Mouse (Mus musculus) limb, embryonic 14.5 days (tissue): ENCODE data around the gene Dmrta2. TPM values are rescaled to one million over a fixed set of nuclear protein-coding genes. Genes with fewer than 3 reads are reported as not detected.

Experiments used
- ATAC-seq: fragments of 200-750 bp; cut with Nextera tagmentation; 2 replicates; pipeline ENCODE4 v1.8.0; 2017; ENCODE audit warnings: low read depth, moderate number of reproducible peaks, moderate TSS enrichment; ENCODE audit not compliant: low FRiP score
- DNase-seq: peaks from one replicate; pipeline ENCODE4 v3.0.0-alpha.2; 2015; ENCODE audit warnings: low spot score
- H3K27ac ChIP-seq: fragments of 300-500 bp; sonication (generic); replicated peaks from 2 replicates; pipeline ENCODE4 v1.5.1; 2014; ENCODE audit warnings: low read depth, mild to moderate bottlenecking, low read length, moderate library complexity, mixed read lengths
- H3K27me3 ChIP-seq: fragments of 300-500 bp; sonication (generic); 2 replicates; pipeline ENCODE4 v1.6.1; 2014; ENCODE audit warnings: low read length, mixed read lengths; ENCODE audit not compliant: control insufficient read depth, insufficient read depth
- H3K36me3 ChIP-seq: fragments of 300-500 bp; sonication (generic); 2 replicates; pipeline ENCODE4 v1.6.1; 2014; ENCODE audit warnings: mild to moderate bottlenecking, low read length, moderate library complexity, mixed read lengths; ENCODE audit not compliant: control insufficient read depth, insufficient read depth
- H3K4me1 ChIP-seq: fragments of 300-500 bp; sonication (generic); 2 replicates; pipeline ENCODE4 v1.6.1; 2014; ENCODE audit warnings: antibody characterized with exemption, low read length, mixed read lengths; ENCODE audit not compliant: control insufficient read depth, insufficient read depth
- H3K4me2 ChIP-seq: fragments of 300-500 bp; sonication (generic); replicated peaks from 2 replicates; pipeline ENCODE4 v1.6.1; 2014; ENCODE audit warnings: low read depth, mild to moderate bottlenecking, low read length, moderate library complexity; ENCODE audit not compliant: severe bottlenecking
- H3K4me3 ChIP-seq: fragments of 300-500 bp; sonication (generic); replicated peaks from 2 replicates; pipeline ENCODE4 v1.5.1; 2014; ENCODE audit warnings: low read length
- H3K9ac ChIP-seq: fragments of 300-500 bp; sonication (generic); 2 replicates; pipeline ENCODE4 v1.6.1; 2014; ENCODE audit warnings: mild to moderate bottlenecking, low read depth, low read length, moderate library complexity; ENCODE audit not compliant: severe bottlenecking
- H3K9me3 ChIP-seq: fragments of 300-500 bp; sonication (generic); 2 replicates; pipeline ENCODE4 v1.6.1; 2016; ENCODE audit warnings: low read length; ENCODE audit not compliant: control insufficient read depth
- POLR2A ChIP-seq: fragments of 200-500 bp; IDR thresholded peaks from 2 replicates; pipeline ENCODE4 v1.8.0; 2012; ENCODE audit warnings: inconsistent platforms, mild to moderate bottlenecking, moderate library complexity, borderline replicate concordance; ENCODE audit not compliant: insufficient read depth, insufficient read length; ENCODE audit errors: extremely low read depth
- WGBS: fragments of 180-500 bp; shearing (Covaris S2); extraction: QIAGEN DNeasy Blood & Tissue Kit; methylation state at CpG from one replicate; pipeline ENCODE4 v1.1.7; 2014; 5-methylcytosine and 5-hydroxymethylcytosine counted together
- polyA plus RNA-seq, 2 experiments: library from polyadenylated mRNA; depleted of rRNA in 1 of 2; stranded (reverse) in 1 of 2; unstranded in 1 of 2; fragments of >200 nt; fragmentation: Nextera tagmentation in 1 of 2; extraction: Ambion mirVana in 1 of 2; gene quantifications; 2 replicates each; pipeline versions ENCODE4 v1.2.1 to v1.2.3; 2012 to 2014

Gene Dmrta2
- polyA plus RNA-seq, 2 experiments = 0.82 TPM; not detected in 1

DNA sequence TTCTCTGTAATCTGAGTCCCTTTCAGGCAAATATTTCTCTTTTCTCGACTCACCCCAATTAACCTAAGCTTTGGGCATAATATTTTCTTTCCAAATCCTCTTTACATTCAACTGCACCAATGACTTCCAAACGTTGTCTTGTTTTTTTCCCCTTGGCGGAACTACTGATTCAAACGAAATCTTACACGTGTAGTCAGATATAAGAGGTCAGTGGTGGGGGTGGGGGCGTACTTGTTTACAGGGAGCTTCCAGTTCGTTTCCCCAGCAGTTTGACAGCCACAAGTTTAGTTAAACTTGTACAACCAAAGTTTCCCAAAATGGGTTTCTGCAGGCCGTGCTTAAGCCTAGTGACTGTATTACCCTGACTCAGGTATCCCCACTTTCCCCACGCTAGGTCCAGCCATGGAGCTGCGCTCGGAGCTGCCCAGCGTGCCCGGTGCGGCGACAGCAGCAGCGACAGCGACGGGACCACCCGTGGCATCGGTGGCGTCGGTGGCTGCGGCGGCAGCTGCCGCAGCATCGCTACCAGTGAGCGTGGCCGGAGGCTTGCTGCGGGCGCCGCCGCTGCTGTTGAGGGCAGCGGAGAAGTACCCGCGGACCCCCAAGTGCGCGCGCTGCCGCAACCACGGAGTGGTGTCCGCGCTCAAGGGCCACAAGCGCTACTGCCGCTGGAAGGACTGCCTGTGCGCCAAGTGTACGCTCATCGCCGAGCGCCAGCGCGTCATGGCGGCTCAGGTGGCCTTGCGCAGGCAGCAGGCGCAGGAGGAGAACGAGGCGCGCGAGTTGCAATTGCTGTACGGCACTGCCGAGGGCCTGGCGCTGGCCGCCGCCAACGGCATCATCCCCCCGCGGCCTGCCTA lies 1.8 kb downstream of the Dmrta2 start:
- under 1% methylated on average over 54 of the region's 66 CpGs for WGBS
- peaks cover 28% of the 10 kb centered on the region for H3K4me1 ChIP-seq
- H3K27ac ChIP-seq = no peak overlapping the region
- no peaks in the 10 kb centered on the region for H3K9me3 ChIP-seq
- no peak for TF ChIP-seq POLR2A
- H3K27me3 ChIP-seq = peaks cover 99% of the 10 kb centered on the region
- no peak overlapping the region for H3K9ac ChIP-seq
- H3K4me2 ChIP-seq = peak overlapping the region; percentile 34
- no peaks in the 10 kb centered on the region for H3K36me3 ChIP-seq
- DNase-seq (no peak), ATAC-seq (no peak)
- peak overlapping the region; percentile 26 for H3K4me3 ChIP-seq

DNA sequence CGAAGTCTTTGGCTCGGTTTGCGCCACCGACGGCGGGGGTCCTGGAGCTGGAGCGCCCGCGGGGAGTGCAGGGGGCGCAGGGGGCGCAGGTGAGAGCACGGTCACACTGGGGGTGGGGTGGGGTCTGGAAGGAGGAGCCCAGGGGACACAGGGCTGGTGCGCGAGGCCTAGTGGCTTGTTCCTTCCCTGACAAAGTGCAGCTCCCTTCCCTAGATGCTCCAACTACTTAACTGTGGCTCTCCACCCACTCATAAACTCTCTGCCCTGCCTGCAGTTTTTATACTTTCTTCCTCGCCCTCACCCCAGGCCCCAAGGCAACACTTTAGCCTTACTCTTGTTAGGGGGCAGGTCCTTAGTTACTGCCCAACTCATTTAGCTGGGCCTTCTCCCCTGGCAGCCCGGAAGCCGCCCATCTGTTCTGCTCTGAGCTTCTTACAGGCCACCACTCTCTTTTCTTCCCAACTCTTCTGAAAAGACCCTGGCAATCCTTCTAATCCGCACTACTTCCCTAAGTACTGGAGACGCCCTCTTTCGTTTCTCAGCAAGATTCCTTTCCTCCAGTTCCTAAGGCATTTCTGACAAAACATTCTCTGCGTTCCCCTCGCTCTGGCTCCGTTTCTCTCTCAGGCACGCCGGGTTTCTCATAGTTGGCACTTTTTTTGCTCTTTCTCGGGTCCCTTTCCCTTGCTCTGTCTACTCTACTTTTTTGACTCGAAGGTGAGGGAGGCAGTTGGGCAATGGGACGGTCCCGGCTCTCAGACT lies 2.6 kb downstream of the Dmrta2 start:
- DNase-seq = no peak
- Histone ChIP-seq H3K36me3 (no peaks in the 10 kb centered on the region), H3K9ac (no peak overlapping the region), H3K4me3 (peak overlapping the region; percentile 26), H3K27me3 (peaks cover 99% of the 10 kb centered on the region), H3K4me1 (peaks cover 27% of the 10 kb centered on the region), H3K27ac (no peak overlapping the region), H3K9me3 (no peaks in the 10 kb centered on the region), H3K4me2 (peak overlapping the region; percentile 34; the same call in 1 of the 2 replicates)
- no peak for ATAC-seq
- TF ChIP-seq POLR2A = no peak
- WGBS = 4% methylated on average over 26 of the region's 29 CpGs

- 4% methylated on average over 35 of the region's 37 CpGs for WGBS
- no peak for DNase-seq
- Histone ChIP-seq H3K4me3 (peak overlapping the region; percentile 35), H3K9ac (0 out of 2 replicates have a peak overlapping the region, but pooled peaks have one; percentile 25), H3K4me1 (peaks cover 27% of the 10 kb centered on the region), H3K27ac (no peak overlapping the region), H3K36me3 (no peaks in the 10 kb centered on the region), H3K9me3 (no peaks in the 10 kb centered on the region), H3K4me2 (peak overlapping the region; percentile 53), H3K27me3 (peaks cover 100% of the 10 kb centered on the region)
- ATAC-seq = no peak
- no peak for TF ChIP-seq POLR2A
Measured at GRCm38 (mm10) chr4:109981083-109981870, 3.4 kb downstream of the Dmrta2 start.

GRCm38 (mm10) chr4:109981871-109982680 lies 4.2 kb downstream of the Dmrta2 start:
- ATAC-seq (0 out of 2 replicates have a peak, but pooled peaks have one; percentile 17), DNase-seq (no peak)
- WGBS = 2% methylated on average over 33 of the region's 99 CpGs
- peaks cover 27% of the 10 kb centered on the region for H3K4me1 ChIP-seq
- no peaks in the 10 kb centered on the region for H3K9me3 ChIP-seq
- no peak overlapping the region for H3K27ac ChIP-seq
- H3K4me2 ChIP-seq = peak overlapping the region; percentile 53
- H3K4me3 ChIP-seq = peak overlapping the region; percentile 35
- peak overlapping the region; percentile 25; the same call in 1 of the 2 replicates for H3K9ac ChIP-seq
- H3K36me3 ChIP-seq = no peaks in the 10 kb centered on the region
- TF ChIP-seq POLR2A = no peak
- H3K27me3 ChIP-seq = peaks cover 100% of the 10 kb centered on the region
